Mouse (Mus musculus) 3134 (cell line): ENCODE data around the gene Cope.

Experiments
- DNase-seq: peaks from one replicate; pipeline ENCODE4 v3.0.0-alpha.2; 2011; ENCODE audit warnings: low spot score; ENCODE audit not compliant: insufficient read length; ENCODE audit errors: extremely low read depth

The Cope gene

DNA sequence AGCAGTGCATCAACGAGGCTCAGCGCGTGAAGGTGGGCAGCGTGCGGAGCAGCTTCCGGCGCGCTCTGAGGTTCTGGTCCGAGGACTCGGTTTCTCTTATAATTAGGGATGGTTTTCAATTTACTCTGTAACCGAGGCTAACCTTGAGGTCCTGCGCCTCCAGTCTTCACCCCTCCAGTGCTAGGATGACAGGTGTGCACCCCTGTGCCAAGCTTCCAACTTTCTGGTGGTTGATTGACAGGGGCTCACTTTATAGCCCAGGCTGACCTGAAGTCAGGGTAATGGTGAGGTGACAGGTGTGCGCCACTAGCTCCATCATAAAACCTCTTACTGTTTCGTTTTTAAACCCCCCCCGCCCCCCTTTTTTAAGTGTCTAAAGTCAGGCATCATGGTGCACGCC, 583 bp downstream of the Cope start:
- no peak for DNase-seq

DNA sequence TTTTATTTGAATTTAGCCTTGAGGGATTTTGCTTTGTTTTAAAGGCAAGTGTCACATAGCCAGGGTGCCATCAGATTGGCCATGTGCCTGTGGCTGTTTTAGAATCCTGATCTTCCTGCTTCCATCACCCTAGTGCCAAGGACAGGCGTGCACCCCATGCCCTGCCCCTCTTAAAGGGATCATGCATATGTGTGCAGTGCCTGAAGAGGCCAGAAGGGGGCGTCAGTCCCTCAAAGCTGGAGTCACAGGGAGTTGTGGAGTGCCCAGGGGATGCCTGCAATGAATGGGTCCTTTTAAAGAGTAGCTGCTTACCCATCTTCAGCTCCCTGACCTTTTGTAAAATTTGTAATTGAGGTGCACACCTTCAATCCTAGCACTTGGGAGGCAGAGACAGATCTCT, 7.0 kb downstream of the Cope start:
- DNase-seq, result no peak

DNA sequence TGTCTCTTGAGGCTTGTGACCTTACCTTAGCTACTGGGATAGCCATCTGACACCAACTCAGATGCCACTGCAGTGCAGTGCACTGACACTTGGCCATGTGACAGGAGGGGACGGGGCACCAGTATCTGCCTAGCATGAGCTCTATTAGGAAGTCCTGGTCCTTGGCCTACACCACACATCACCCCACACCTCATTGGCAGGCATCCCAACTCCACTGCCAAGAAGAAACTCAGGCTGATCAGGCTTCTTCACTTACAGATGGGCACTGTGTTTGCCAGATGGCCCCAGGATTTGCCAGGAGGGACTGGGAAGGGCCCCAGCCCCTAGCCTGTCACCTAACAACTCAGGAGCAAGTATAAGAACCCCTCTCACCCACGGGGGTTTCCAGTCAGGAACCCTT, 11.1 kb downstream of the Cope start:
- no peak for DNase-seq

DNA sequence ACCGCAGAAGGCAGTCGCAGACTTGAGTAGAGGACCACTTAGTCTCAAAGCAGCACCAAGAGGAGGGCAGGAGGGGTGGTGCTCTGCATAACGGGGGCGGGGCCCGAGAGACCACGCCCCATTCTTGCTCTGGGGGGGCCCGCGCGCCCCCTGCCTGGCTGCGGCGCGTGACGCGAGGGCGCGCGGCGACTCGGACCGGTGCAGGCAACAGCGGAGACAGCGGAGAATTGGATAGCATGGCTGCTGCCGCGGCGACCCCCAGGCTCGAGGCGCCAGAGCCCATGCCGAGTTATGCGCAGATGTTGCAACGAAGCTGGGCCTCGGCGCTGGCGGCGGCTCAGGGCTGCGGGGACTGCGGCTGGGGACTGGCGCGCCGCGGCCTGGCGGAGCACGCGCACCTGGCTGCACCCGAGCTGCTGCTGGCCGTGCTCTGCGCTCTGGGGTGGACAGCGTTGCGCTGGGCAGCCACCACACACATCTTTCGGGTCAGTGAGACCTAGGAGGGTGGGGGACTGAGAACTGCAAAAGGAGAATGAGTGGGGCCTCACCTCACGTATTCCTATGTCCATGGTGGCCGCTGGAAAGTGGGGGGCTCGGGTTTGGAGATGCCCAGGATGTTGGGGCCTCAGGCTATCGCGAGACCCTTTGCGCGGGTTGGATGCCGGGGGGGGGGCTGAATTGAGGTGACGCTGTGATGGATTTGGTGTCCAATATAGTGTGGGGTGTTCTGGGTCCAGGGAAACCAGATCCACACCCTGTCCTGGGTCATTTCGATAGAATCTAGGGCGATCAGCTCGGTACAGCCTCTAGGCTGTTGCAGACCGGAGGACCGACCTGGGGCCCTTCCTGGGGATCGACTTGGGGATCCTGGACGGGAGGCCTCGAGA, 13.5 kb downstream of the Cope start, which contains the start of gene Cers1:
TSS of gene Cers1 (plus strand) at position 152 of the 887 bp plus-strand sequence.
- no peak for DNase-seq

DNA sequence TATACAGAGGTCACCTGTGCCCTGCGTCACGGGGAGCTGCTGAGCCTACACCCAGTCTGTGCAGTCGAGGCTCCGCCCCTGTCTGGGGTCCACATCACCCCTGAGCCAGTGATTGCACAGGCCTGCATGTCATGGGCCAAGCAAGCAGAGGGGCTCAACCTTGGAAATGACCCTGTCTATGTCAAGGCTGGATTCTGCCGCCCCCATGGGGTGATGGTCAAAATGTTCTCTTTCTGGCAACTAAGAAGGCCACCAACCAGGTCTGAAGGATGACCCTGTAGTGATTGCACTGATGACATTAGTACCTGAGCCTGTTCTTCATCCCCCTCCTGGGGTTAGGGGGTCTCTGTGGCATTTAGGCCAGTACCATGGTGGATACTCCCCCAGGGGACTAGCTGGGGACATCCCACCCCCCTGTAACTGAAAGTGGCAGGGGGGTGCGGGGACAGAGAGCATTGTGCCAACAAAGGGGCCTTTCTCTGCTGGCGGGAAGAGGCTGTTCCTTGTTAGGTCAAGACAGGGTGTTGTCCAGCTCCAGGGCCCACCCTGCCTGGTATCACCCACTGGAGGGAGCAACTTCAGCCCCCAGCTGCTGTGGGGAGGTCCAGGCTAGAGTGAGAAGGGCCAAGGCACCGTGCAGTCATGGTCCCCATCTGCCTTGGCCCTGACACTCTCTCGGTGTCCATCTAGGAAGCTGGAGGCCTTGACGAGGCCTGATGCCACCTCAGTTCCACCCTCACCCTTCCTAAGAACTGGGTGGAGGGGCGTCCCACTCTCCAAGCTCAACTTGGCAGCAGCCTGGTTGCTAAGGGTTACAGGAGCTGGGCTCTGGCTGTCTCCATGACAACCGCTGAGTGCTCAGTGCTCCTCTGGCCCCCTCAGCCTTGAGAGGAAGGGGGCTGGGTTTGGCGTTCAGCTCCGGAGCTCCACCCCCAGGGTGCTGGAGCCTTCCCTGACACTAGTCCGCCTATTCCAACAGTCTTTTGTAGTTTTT, 14.5 kb downstream of the Cope start:
- DNase-seq, result no peak

- no peak for DNase-seq
These were observed 15.6 kb downstream of the Cope start for GRCm38 (mm10) chr8:70317872-70318271.

GRCm38 (mm10) chr8:70323716-70324115, 21.4 kb downstream of the Cope start:
- DNase-seq, result no peak

DNA sequence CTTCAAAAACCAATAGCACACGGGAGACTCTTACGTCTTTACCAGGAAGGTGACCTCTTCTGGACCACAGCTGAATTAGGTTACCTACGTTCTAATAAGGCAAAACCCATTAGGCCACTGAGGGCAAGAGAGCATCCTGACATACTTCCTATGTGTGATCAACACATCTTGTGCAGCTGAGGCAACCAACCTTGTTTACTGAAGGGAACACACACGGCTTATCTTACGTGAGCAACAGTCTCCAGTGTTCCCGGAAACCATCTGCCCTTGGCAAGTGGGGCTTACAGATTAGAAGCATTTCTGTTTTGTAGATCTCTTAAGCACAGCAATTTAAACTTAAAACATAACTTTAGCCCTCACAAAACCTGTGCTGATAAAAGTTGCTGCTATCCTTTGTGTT, 25.2 kb downstream of the Cope start:
- DNase-seq, result no peak

DNA sequence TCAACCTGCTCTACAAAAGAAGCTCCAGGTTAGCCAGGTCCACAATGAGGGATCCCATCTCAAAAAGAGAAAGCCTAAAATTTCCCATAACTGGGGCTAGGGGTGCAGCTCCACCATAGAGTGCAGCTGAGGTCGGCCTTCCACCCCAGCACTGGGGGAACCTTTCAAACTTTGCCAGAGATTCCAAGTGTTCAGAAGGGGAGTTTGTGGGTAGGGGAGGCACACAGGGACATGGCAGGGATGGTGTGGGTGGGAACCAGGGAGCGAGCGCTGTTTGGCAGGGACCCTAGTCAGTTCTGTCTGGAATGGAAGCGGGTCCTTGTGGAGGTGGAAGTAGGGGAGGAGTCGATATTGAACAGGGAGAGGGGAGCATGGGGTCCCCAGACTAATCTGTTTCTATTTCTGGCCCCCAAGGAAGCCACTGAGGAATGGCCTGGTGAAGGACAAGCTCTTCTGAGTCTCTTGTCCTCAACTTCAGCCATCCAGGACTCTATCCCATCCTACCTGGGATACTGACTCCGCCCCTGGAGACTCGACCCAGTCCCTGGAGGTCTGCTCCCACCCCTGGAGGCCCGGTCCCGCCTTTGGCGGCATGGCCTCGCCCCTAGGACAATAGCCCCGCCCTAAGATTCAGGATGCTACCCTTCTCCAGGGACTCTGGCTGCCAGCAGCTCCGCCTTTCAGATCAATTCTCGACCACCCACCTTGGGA, 27.0 kb downstream of the Cope start, which contains the start of gene Gdf1:
TSS of gene Gdf1 (plus strand) at position 694 of the 711 bp plus-strand sequence.
- DNase-seq, result no peak

DNA sequence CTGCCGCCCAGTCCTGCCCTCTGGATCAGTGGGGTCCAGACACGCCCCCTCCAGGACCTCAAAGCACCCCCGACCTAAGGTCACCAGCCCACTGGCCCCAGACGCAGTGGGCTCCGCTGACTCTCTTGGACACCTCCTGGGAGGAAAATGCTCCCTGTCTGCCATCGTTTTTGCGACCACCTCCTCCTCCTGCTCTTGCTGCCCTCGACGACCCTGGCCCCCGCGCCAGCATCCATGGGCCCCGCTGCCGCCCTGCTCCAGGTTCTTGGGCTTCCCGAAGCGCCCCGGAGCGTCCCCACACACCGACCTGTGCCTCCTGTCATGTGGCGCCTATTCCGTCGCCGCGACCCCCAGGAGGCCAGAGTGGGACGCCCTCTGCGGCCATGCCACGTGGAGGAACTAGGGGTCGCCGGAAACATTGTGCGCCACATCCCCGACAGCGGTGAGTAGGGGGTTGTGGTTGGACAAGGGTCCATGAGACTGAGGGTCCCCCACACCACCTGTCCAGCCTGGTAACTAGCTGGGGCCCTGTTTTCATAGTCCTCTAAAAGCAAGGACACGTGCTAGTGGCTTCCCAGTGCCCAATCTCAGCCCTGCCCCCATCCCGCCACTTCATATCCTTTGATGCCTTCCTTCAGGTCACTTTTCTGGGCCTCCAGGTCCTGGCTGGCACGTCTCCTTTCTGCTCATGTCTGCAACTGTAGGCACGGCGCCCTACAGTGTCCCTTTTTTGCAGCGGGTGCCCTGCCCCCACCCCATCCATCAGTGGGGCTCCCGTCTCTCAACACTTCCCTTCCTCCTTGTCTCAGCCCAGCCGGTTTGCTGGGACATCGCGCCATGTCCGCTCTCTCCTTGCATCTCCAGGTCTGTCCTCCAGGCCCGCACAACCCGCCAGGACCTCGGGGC, 27.8 kb downstream of the Cope start:
- DNase-seq, result no peak

GRCm38 (mm10) chr8:70330741-70331364, 28.5 kb downstream of the Cope start:
- no peak for DNase-seq

GRCm38 (mm10) chr8:70331526-70331925, 29.2 kb downstream of the Cope start:
- DNase-seq, result no peak

DNA sequence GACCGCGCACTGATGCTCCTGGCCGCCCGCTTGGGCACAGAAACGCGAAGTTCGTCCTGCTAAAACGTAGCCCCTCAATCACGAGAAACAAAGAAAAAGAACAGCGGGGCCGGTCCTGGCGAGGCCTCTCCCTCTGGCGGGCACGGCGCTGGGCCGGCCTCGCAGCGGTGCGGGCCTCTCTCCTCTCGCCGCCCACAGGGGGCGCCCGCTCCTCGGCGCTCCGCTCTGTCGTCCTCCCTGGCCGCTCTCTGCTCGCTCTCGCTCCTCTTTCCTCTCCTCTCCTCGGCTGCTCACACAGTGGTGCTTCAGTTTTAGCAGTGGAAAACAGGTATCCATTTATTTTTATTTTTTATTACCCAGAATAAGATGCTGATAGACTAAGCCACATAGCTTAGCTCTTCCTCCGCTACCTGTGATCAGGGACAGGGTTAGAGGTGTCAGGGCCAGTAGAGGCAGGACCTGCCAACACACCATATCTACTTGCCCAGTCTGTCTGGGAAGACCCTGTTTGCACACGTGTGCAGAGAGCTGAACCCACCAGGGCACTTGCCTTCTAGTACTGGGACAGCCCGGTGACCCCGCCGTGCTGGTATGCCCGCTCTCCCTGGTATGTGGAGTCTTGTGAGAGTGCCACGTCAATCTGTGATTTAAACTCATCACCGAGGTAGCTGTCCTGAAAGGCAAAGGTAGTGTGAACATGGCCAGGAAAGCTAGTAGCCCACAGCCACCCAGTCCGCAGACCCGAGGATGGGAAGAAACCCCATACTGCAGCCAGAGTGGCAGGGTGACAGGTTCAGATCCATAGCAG, 30.0 kb downstream of the Cope start:
- no peak for DNase-seq

DNA sequence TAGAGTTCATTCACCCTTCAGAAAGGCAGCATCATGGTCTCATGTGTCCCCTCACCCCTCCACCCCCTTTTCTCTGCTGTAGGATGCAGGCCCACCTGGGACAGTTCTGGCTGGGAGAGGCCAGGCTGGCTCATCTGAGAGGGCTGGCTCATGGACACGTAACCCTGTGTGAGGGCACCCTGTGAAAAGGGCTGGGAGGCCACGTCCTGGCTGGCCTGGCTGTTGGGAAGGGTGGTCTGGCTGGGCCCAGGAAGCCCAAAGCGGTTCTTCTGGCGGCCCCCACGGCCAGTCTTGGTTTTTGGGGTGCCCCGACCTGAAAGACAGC, 30.5 kb downstream of the Cope start:
- DNase-seq, result no peak

DNA sequence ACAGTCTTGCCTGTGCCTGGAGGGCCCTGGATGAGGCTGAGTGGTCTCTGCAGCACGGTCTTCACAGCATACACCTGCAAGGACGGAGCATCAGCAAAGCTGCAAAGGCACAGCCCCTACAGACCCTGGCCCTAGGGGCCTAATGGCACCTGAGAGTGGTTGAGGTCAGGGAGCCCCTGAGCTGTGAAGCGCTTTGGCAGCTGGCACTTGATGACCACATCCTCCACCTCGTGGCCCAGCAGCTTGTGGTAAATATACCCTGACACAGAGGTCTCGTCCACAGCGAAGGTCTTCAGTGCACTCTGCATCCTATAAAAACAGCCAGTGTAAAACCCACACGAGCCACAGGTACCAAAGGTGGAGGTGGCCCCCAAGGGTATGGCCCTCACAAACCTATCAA, 36.6 kb downstream of the Cope start:
- DNase-seq, result no peak

- DNase-seq, result no peak
These were observed 38.3 kb downstream of the Cope start for GRCm38 (mm10) chr8:70340659-70341058.

- no peak for DNase-seq
These were observed 39.7 kb downstream of the Cope start for GRCm38 (mm10) chr8:70342007-70342406.

DNA sequence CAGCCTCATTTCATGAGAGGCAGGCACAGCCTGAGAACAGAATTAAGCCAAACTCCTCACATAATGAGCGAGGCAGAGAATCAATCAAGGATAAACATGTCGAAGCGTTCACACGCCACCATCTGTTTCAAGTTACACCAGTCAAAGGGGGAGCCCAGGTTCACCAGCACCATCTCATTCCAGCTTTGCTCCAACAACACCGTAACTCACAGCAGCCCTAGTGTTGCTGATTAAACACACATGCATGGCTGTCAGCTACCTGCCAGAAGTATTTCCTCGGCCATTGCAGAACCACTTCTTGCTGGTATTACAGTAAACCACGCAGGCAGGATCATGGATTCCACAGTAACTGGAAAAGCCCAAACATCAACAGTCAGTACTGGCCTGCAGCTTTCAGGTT, 40.8 kb downstream of the Cope start:
- DNase-seq, result no peak

- no peak for DNase-seq
These were observed 41.4 kb downstream of the Cope start for GRCm38 (mm10) chr8:70343696-70344095.
